Mouse (Mus musculus) intestine, postnatal 0 days (tissue): ENCODE results near the gene Npr1. TPM values are rescaled to one million over a fixed set of nuclear protein-coding genes. Genes with fewer than 3 reads are reported as not detected.

ENCODE experiments used
- ATAC-seq: fragments of 200-750 bp; cut with Nextera tagmentation; 2 replicates; pipeline ENCODE4 v1.8.0; 2017; ENCODE audit warnings: mild to moderate bottlenecking, moderate TSS enrichment, moderate library complexity
- H3K27ac ChIP-seq: fragments of 300-500 bp; sonication (generic); 2 replicates; pipeline ENCODE4 v1.5.1; 2014; ENCODE audit warnings: mild to moderate bottlenecking, low read depth, low read length, moderate library complexity
- H3K27me3 ChIP-seq: fragments of 300-500 bp; sonication (generic); replicated peaks from 2 replicates; pipeline ENCODE4 v1.6.1; 2014; ENCODE audit warnings: low read length, mixed read lengths; ENCODE audit not compliant: control insufficient read depth, insufficient read depth
- H3K36me3 ChIP-seq: fragments of 300-500 bp; sonication (generic); 2 replicates; pipeline ENCODE4 v1.6.1; 2014; ENCODE audit warnings: mild to moderate bottlenecking, moderate library complexity; ENCODE audit not compliant: control insufficient read depth, insufficient read depth
- H3K4me1 ChIP-seq: fragments of 300-500 bp; sonication (generic); replicated peaks from 2 replicates; pipeline ENCODE4 v1.6.1; 2014; ENCODE audit warnings: antibody characterized with exemption, low read length, mixed read lengths; ENCODE audit not compliant: control insufficient read depth, insufficient read depth
- H3K4me2 ChIP-seq: fragments of 300-500 bp; sonication (generic); replicated peaks from 2 replicates; pipeline ENCODE4 v1.6.1; 2014; ENCODE audit warnings: low read depth, mild to moderate bottlenecking, moderate library complexity
- H3K4me3 ChIP-seq: fragments of 300-500 bp; sonication (generic); 2 replicates; pipeline ENCODE4 v1.5.1; 2014; ENCODE audit warnings: low read depth, low read length
- H3K9ac ChIP-seq: fragments of 300-500 bp; sonication (generic); 2 replicates; pipeline ENCODE4 v1.6.1; 2014; ENCODE audit warnings: mild to moderate bottlenecking, low read depth, low read length
- H3K9me3 ChIP-seq: fragments of 300-500 bp; sonication (generic); 2 replicates; pipeline ENCODE4 v1.6.1; 2016; ENCODE audit warnings: mixed run types; ENCODE audit not compliant: control insufficient read depth
- CTCF ChIP-seq: sonication (generic); IDR thresholded peaks from 2 replicates; pipeline ENCODE4 v1.5.1; 2016; ENCODE audit warnings: low read depth, mild to moderate bottlenecking, control low read depth, antibody characterized with exemption, moderate library complexity
- WGBS: fragments of 180-500 bp; shearing (Covaris S2); extraction: QIAGEN DNeasy Blood & Tissue Kit; methylation state at CpG from one replicate; pipeline ENCODE4 v1.1.7; 2014; 5-methylcytosine and 5-hydroxymethylcytosine counted together
- polyA plus RNA-seq: library from polyadenylated mRNA; unstranded; fragments of >200 nt; fragmentation: Nextera tagmentation; extraction: Ambion mirVana; gene quantifications from 2 replicates; pipeline ENCODE4 v1.2.1, GENCODE M21; 2015

Npr1 gene
- polyA plus RNA-seq, 1 experiment from 2014 or later: 3.4 TPM

- Histone ChIP-seq H3K4me1 (peaks cover 5% of the 10 kb centered on the region; the same call in 1 of the 2 replicates), H3K4me3 (peak overlapping the region; percentile 57), H3K36me3 (no peaks in the 10 kb centered on the region), H3K4me2 (peak overlapping the region; percentile 96), H3K9ac (0 out of 2 replicates have a peak overlapping the region, but pooled peaks have one; percentile 47), H3K9me3 (no peaks in the 10 kb centered on the region), H3K27me3 (peaks cover 28% of the 10 kb centered on the region), H3K27ac (no peak overlapping the region)
- ATAC-seq: peak; percentile 43; the same call in 1 of the 2 replicates
- under 1% methylated on average over 15 of the region's 15 CpGs for WGBS
- peak; percentile 95 for TF ChIP-seq CTCF
These were observed 673 bp upstream of the Npr1 start for GRCm38 (mm10) chr3:90466311-90466766.

DNA sequence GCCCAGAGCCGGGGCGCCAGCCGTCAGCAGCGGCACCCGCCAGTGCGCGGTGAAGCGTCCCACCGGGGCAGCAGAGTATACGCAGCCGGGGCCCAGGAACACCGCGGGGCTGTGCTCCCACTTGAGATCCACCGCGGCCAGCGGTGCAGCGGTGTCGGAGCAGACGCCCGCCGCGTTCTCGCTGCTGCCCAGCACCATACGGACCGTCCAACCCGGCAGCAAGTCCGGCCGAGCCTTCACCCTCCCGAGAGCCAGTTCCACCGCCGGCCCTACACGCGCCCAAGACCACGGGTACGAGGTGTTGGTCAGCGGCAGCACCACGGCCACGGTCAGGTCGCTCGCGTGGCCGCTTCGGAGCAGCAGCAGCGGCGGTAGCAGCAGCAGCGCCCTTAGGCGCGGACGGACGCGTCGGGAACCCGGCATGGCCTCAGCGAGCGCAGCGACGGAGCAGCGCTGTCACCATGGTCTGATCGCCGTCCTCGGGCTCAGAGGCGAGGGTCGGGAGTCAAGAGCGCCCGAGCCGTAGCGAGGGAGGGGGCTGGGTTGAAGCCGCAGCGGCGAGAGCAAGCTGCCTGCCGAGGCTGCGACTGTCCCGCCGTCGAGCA lies 483 bp downstream of the Npr1 start:
- peak; percentile 21 for ATAC-seq
- Histone ChIP-seq H3K27me3 (peaks cover 28% of the 10 kb centered on the region), H3K36me3 (no peaks in the 10 kb centered on the region), H3K9me3 (no peaks in the 10 kb centered on the region), H3K4me3 (peak overlapping the region; percentile 57), H3K4me2 (peak overlapping the region; percentile 96), H3K4me1 (peaks cover 5% of the 10 kb centered on the region; the same call in 1 of the 2 replicates), H3K27ac (no peak overlapping the region; the same call in 1 of the 2 replicates), H3K9ac (peak overlapping the region; percentile 47)
- under 1% methylated on average over 75 of the region's 75 CpGs for WGBS
- TF ChIP-seq CTCF: no peak

- H3K4me3 ChIP-seq: peak overlapping the region; percentile 57
- ATAC-seq: no peak
- H3K4me1 ChIP-seq: peaks cover 5% of the 10 kb centered on the region; the same call in 1 of the 2 replicates
- no peak overlapping the region for H3K27ac ChIP-seq
- no peak for TF ChIP-seq CTCF
- H3K27me3 ChIP-seq: peaks cover 28% of the 10 kb centered on the region
- WGBS: 31% methylated on average over 37 of the region's 37 CpGs
- peak overlapping the region; percentile 47; the same call in 1 of the 2 replicates for H3K9ac ChIP-seq
- H3K9me3 ChIP-seq: no peaks in the 10 kb centered on the region
- H3K4me2 ChIP-seq: peak overlapping the region; percentile 96
- H3K36me3 ChIP-seq: no peaks in the 10 kb centered on the region
These were observed 1.1 kb downstream of the Npr1 start for GRCm38 (mm10) chr3:90464552-90465080.

GRCm38 (mm10) chr3:90462579-90462978 lies 3.1 kb downstream of the Npr1 start:
- 29% methylated on average over 7 of the region's 7 CpGs for whole genome bisulfite sequencing
- H3K4me2 ChIP-seq: no peak overlapping the region
- peaks cover 5% of the 10 kb centered on the region; the same call in 1 of the 2 replicates for H3K4me1 ChIP-seq
- H3K9me3 ChIP-seq: no peaks in the 10 kb centered on the region
- ATAC-seq: no peak
- peaks cover 28% of the 10 kb centered on the region for H3K27me3 ChIP-seq
- no peaks in the 10 kb centered on the region for H3K36me3 ChIP-seq
- TF ChIP-seq CTCF: peak; percentile 29
- no peak overlapping the region for H3K9ac ChIP-seq
- no peak overlapping the region for H3K27ac ChIP-seq
- no peak overlapping the region for H3K4me3 ChIP-seq

DNA sequence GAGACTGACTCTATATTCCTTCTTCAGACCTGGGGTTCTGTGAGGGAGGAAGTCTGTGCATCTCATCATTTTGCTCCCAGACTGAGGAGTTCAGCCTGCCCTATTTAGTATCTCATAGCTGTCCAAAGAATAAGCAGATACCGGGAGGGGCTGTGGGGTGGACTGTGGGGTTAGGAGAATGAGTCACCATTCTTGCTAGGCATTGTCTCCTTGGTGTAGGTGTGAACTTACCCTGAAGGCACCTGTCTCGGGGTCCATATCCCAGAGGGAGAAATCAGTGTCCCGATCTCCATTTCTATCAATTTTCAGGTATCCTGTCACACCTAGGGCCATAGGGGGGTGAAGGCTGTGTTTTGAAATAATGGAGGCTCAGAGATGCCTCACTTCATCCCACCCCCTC lies 3.7 kb downstream of the Npr1 start:
- H3K27me3 ChIP-seq: peaks cover 28% of the 10 kb centered on the region
- no peak for ATAC-seq
- peaks cover 5% of the 10 kb centered on the region; the same call in 1 of the 2 replicates for H3K4me1 ChIP-seq
- H3K9me3 ChIP-seq: no peaks in the 10 kb centered on the region
- TF ChIP-seq CTCF: no peak
- H3K9ac ChIP-seq: no peak overlapping the region
- H3K4me3 ChIP-seq: no peak overlapping the region
- WGBS: 74% methylated on average over 3 of the region's 3 CpGs
- H3K36me3 ChIP-seq: no peaks in the 10 kb centered on the region
- H3K4me2 ChIP-seq: no peak overlapping the region
- no peak overlapping the region for H3K27ac ChIP-seq

GRCm38 (mm10) chr3:90460315-90460714 lies 5.4 kb downstream of the Npr1 start:
- ATAC-seq: no peak
- peaks cover 21% of the 10 kb centered on the region for H3K27me3 ChIP-seq
- no peak overlapping the region for H3K4me3 ChIP-seq
- no peaks in the 10 kb centered on the region for H3K4me1 ChIP-seq
- WGBS: 69% methylated on average over 5 of the region's 5 CpGs
- H3K4me2 ChIP-seq: no peak overlapping the region
- H3K9ac ChIP-seq: no peak overlapping the region
- no peaks in the 10 kb centered on the region for H3K36me3 ChIP-seq
- H3K9me3 ChIP-seq: no peaks in the 10 kb centered on the region
- H3K27ac ChIP-seq: no peak overlapping the region
- TF ChIP-seq CTCF: no peak
